Mouse (Mus musculus) forebrain, embryonic 14.5 days (tissue): ENCODE measurements around the gene Plk1. TPM values are rescaled to one million over a fixed set of nuclear protein-coding genes. Genes with fewer than 3 reads are reported as not detected.

Source experiments
- ATAC-seq: fragments of 200-750 bp; cut with Nextera tagmentation; 2 replicates; pipeline ENCODE4 v1.8.0; 2017; ENCODE audit warnings: mild to moderate bottlenecking, moderate library complexity
- DNase-seq: peaks from one replicate; pipeline ENCODE4 v3.0.0-alpha.2; 2015; ENCODE audit warnings: low spot score
- H3K27ac ChIP-seq: fragments of 300-500 bp; sonication (generic); 2 replicates; pipeline ENCODE4 v1.5.1; 2014; ENCODE audit warnings: low read depth, mild to moderate bottlenecking, control low read depth, low read length, moderate library complexity
- H3K27me3 ChIP-seq: fragments of 300-500 bp; sonication (generic); replicated peaks from 2 replicates; pipeline ENCODE4 v1.6.1; 2014; ENCODE audit warnings: low read length, control low read depth, mixed read lengths; ENCODE audit not compliant: control insufficient read depth, insufficient read depth
- H3K36me3 ChIP-seq: fragments of 300-500 bp; sonication (generic); 2 replicates; pipeline ENCODE4 v1.6.1; 2014; ENCODE audit warnings: low read length, control low read depth; ENCODE audit not compliant: control insufficient read depth, insufficient read depth
- H3K4me1 ChIP-seq: fragments of 300-500 bp; sonication (generic); 2 replicates; pipeline ENCODE4 v1.6.1; 2014; ENCODE audit warnings: antibody characterized with exemption, low read length, control low read depth; ENCODE audit not compliant: control insufficient read depth, insufficient read depth
- H3K4me2 ChIP-seq: fragments of 300-500 bp; sonication (generic); 2 replicates; pipeline ENCODE4 v1.6.1; 2014; ENCODE audit warnings: mild to moderate bottlenecking, control low read depth, low read length
- H3K4me3 ChIP-seq: fragments of 300-500 bp; sonication (generic); 2 replicates; pipeline ENCODE4 v1.5.1; 2014; ENCODE audit warnings: low read depth, low read length, control low read depth
- H3K9ac ChIP-seq: fragments of 300-500 bp; sonication (generic); 2 replicates; pipeline ENCODE4 v1.6.1; 2014; ENCODE audit warnings: mild to moderate bottlenecking, low read length, control low read depth, moderate library complexity
- H3K9me3 ChIP-seq: fragments of 300-500 bp; sonication (generic); replicated peaks from 2 replicates; pipeline ENCODE4 v1.6.1; 2016; ENCODE audit warnings: low read length, control low read depth, mixed read lengths; ENCODE audit not compliant: control insufficient read depth
- WGBS: fragments of 180-500 bp; shearing (Covaris S2); extraction: QIAGEN DNeasy Blood & Tissue Kit; methylation state at CpG from one replicate; pipeline ENCODE4 v1.1.7; 2014; 5-methylcytosine and 5-hydroxymethylcytosine counted together
- polyA plus RNA-seq: library from polyadenylated mRNA; unstranded; fragments of >200 nt; fragmentation: Nextera tagmentation; extraction: Ambion mirVana; gene quantifications from 2 replicates; pipeline ENCODE4 v1.2.1, GENCODE M21; 2014

Gene Plk1
- polyA plus RNA-seq, 1 experiment from 2014 or later = 48.4 TPM

- ATAC-seq = no peak
- no peak overlapping the region for H3K4me2 ChIP-seq
- H3K4me1 ChIP-seq = peaks cover 9% of the 10 kb centered on the region
- H3K4me3 ChIP-seq = no peak overlapping the region
- H3K27ac ChIP-seq = no peak overlapping the region
- DNase-seq = no peak
- H3K9ac ChIP-seq = no peak overlapping the region
- no peaks in the 10 kb centered on the region for H3K9me3 ChIP-seq
- H3K27me3 ChIP-seq = no peaks in the 10 kb centered on the region
- peaks cover 68% of the 10 kb centered on the region for H3K36me3 ChIP-seq
These were observed 22.2 kb upstream of the Plk1 start for GRCm38 (mm10) chr7:122137071-122137470.

DNA sequence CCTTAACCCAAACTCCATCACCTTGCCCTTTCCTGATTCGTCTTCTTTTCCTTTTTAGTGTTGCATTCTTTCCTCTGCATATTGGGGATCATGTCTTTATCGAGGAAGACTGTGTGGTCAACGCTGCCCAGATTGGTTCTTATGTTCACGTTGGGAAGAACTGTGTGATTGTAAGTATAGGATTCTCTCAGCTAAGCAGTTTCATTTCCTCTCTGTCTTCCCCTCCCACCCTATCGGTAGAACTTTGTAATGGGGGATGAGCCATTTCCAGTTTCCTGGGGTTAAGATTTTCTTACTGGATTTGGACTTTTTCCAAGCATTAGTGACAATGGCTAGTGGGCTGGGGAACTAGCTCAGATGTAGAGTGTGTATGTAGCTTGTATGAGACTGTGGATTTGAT lies 21.0 kb upstream of the Plk1 start:
- Histone ChIP-seq H3K4me1 (peaks cover 7% of the 10 kb centered on the region), H3K36me3 (peaks cover 75% of the 10 kb centered on the region), H3K9ac (no peak overlapping the region), H3K4me2 (no peak overlapping the region), H3K27me3 (no peaks in the 10 kb centered on the region), H3K4me3 (no peak overlapping the region), H3K27ac (no peak overlapping the region), H3K9me3 (no peaks in the 10 kb centered on the region)
- ATAC-seq = no peak
- no peak for DNase-seq
- WGBS = 95% methylated on average over 5 of the region's 5 CpGs

- H3K4me3 ChIP-seq = no peak overlapping the region
- no peaks in the 10 kb centered on the region for H3K9me3 ChIP-seq
- no peak overlapping the region for H3K27ac ChIP-seq
- H3K27me3 ChIP-seq = no peaks in the 10 kb centered on the region
- DNase-seq (no peak), ATAC-seq (no peak)
- no peak overlapping the region for H3K4me2 ChIP-seq
- H3K36me3 ChIP-seq = peaks cover 86% of the 10 kb centered on the region
- H3K9ac ChIP-seq = no peak overlapping the region
- H3K4me1 ChIP-seq = no peaks in the 10 kb centered on the region
These were observed 18.2 kb upstream of the Plk1 start for GRCm38 (mm10) chr7:122140991-122141390.

DNA sequence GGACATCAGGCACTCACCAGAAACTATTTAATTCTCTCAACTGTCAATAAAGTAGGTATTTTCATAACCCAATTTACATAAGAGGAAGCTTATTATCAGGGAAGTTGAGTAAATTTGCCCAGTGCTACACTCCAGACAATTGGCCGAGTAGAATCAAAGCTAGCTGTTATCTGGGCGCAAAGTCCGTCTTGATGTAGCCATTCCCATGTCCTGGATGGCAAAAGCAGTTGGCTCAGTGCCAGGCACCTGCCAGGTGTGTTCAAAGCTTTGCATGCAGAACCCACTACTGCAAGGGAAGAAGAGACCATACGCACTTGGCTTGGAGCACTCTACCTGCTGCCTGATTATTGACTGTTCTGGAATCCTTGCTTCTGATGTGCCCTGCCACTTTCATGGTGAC lies 6.8 kb upstream of the Plk1 start:
- peaks cover 33% of the 10 kb centered on the region for H3K36me3 ChIP-seq
- no peak overlapping the region for H3K4me3 ChIP-seq
- H3K9me3 ChIP-seq = no peaks in the 10 kb centered on the region
- no peaks in the 10 kb centered on the region for H3K4me1 ChIP-seq
- H3K27ac ChIP-seq = no peak overlapping the region
- 93% methylated on average over 4 of the region's 4 CpGs for WGBS
- no peak for ATAC-seq
- DNase-seq = no peak
- H3K9ac ChIP-seq = no peak overlapping the region
- H3K27me3 ChIP-seq = no peaks in the 10 kb centered on the region
- no peak overlapping the region for H3K4me2 ChIP-seq

- Histone ChIP-seq H3K4me2 (peak overlapping the region; percentile 92), H3K4me1 (peaks cover 18% of the 10 kb centered on the region), H3K9me3 (no peaks in the 10 kb centered on the region), H3K36me3 (peaks cover 26% of the 10 kb centered on the region), H3K27me3 (no peaks in the 10 kb centered on the region), H3K9ac (peak overlapping the region; percentile 79), H3K27ac (peak overlapping the region; percentile 84), H3K4me3 (peak overlapping the region; percentile 58)
- DNase-seq (no peak), ATAC-seq (no peak)
- WGBS = 3% methylated on average over 13 of the region's 13 CpGs
These were observed 751 bp upstream of the Plk1 start for GRCm38 (mm10) chr7:122158488-122158887.

- no peak for ATAC-seq
These were observed 798 bp downstream of the Plk1 start for GRCm38 (mm10) chr7:122160037-122160436.

GRCm38 (mm10) chr7:122163766-122164165 lies 4.5 kb downstream of the Plk1 start:
- H3K27me3 ChIP-seq = no peaks in the 10 kb centered on the region
- H3K27ac ChIP-seq = no peak overlapping the region
- WGBS = 95% methylated on average over 6 of the region's 8 CpGs
- peaks cover 74% of the 10 kb centered on the region for H3K36me3 ChIP-seq
- DNase-seq (no peak), ATAC-seq (no peak)
- H3K4me1 ChIP-seq = peaks cover 11% of the 10 kb centered on the region
- no peak overlapping the region for H3K4me2 ChIP-seq
- H3K9ac ChIP-seq = no peak overlapping the region
- no peak overlapping the region for H3K4me3 ChIP-seq
- no peaks in the 10 kb centered on the region for H3K9me3 ChIP-seq

More at GRCm38 (mm10) chr7:122160037-122160436, 798 bp downstream of the Plk1 start:
- Histone ChIP-seq H3K9ac (peak overlapping the region; percentile 79), H3K4me1 (peaks cover 18% of the 10 kb centered on the region), H3K27ac (no peak overlapping the region), H3K4me3 (peak overlapping the region; percentile 58), H3K9me3 (no peaks in the 10 kb centered on the region), H3K27me3 (no peaks in the 10 kb centered on the region), H3K36me3 (peaks cover 37% of the 10 kb centered on the region), H3K4me2 (peak overlapping the region; percentile 92)
- WGBS = under 1% methylated on average over 12 of the region's 12 CpGs
- DNase-seq = no peak

DNA sequence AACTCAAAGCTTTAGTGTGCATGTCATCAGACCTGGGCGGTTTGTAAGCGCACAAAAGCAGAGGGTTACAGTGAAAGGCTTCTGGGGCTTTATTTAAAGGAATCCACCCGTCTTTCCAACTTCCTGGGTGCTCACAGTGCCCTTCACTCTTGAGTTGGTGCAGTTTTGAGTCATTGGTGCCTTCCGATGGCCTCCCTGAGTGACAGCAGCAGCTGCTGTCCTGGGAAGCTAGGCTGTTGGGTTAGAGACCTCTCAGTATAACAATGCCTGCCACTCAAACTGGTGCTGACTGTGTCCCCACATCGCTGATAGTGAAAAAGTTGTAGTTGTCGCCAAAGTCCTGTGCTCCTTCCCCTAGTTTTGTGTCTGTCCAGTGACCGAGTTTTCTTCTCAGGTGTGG lies 8.0 kb downstream of the Plk1 start:
- Histone ChIP-seq H3K4me2 (no peak overlapping the region), H3K9me3 (no peaks in the 10 kb centered on the region), H3K27ac (no peak overlapping the region), H3K36me3 (peaks cover 80% of the 10 kb centered on the region), H3K9ac (no peak overlapping the region), H3K4me3 (no peak overlapping the region), H3K4me1 (no peaks in the 10 kb centered on the region), H3K27me3 (no peaks in the 10 kb centered on the region)
- no peak for ATAC-seq
- no peak for DNase-seq
- 89% methylated on average over 7 of the region's 7 CpGs for WGBS

GRCm38 (mm10) chr7:122170705-122171104 lies 11.5 kb downstream of the Plk1 start:
- Histone ChIP-seq H3K4me1 (no peaks in the 10 kb centered on the region), H3K9me3 (no peaks in the 10 kb centered on the region), H3K36me3 (peaks cover 50% of the 10 kb centered on the region), H3K9ac (no peak overlapping the region), H3K4me3 (no peak overlapping the region), H3K27ac (no peak overlapping the region), H3K27me3 (no peaks in the 10 kb centered on the region), H3K4me2 (no peak overlapping the region)
- DNase-seq = no peak
- WGBS = 82% methylated on average over 6 of the region's 6 CpGs
- ATAC-seq = no peak
